Mouse (Mus musculus) neural tube, embryonic 14.5 days (tissue): ENCODE measurements around the gene Itm2b. TPM values are rescaled to one million over a fixed set of nuclear protein-coding genes. Genes with fewer than 3 reads are reported as not detected.

ENCODE experiments used
- ATAC-seq: fragments of 200-750 bp; cut with Nextera tagmentation; 2 replicates; pipeline ENCODE4 v1.8.0; 2017; ENCODE audit warnings: low read depth, mild to moderate bottlenecking, moderate TSS enrichment, moderate library complexity
- H3K27ac ChIP-seq: fragments of 300-500 bp; sonication (generic); 2 replicates; pipeline ENCODE4 v1.5.1; 2014; ENCODE audit warnings: low read depth, mild to moderate bottlenecking, control low read depth, low read length, moderate library complexity, mixed read lengths
- H3K27me3 ChIP-seq: fragments of 300-500 bp; sonication (generic); 2 replicates; pipeline ENCODE4 v1.6.1; 2014; ENCODE audit warnings: low read length; ENCODE audit not compliant: control insufficient read depth, insufficient read depth
- H3K36me3 ChIP-seq: fragments of 300-500 bp; sonication (generic); 2 replicates; pipeline ENCODE4 v1.6.1; 2014; ENCODE audit warnings: low read length, mixed read lengths; ENCODE audit not compliant: control insufficient read depth, insufficient read depth
- H3K4me1 ChIP-seq: fragments of 300-500 bp; sonication (generic); 2 replicates; pipeline ENCODE4 v1.6.1; 2014; ENCODE audit warnings: low read length; ENCODE audit not compliant: control insufficient read depth, insufficient read depth
- H3K4me2 ChIP-seq: fragments of 300-500 bp; sonication (generic); 2 replicates; pipeline ENCODE4 v1.6.1; 2014; ENCODE audit warnings: mild to moderate bottlenecking, low read depth, low read length, control low read depth
- H3K4me3 ChIP-seq: fragments of 300-500 bp; sonication (generic); 2 replicates; pipeline ENCODE4 v1.5.1; 2014; ENCODE audit warnings: low read depth, low read length, control low read depth, mixed read lengths
- H3K9ac ChIP-seq: fragments of 300-500 bp; sonication (generic); replicated peaks from 2 replicates; pipeline ENCODE4 v1.6.1; 2014; ENCODE audit warnings: low read depth, mild to moderate bottlenecking, control low read depth, low read length, mixed read lengths
- H3K9me3 ChIP-seq: fragments of 300-500 bp; sonication (generic); 2 replicates; pipeline ENCODE4 v1.6.1; 2016; ENCODE audit warnings: low read length; ENCODE audit not compliant: control insufficient read depth
- WGBS: fragments of 180-500 bp; shearing (Covaris S2); extraction: QIAGEN DNeasy Blood & Tissue Kit; methylation state at CpG from one replicate; pipeline ENCODE4 v1.1.7; 2014; 5-methylcytosine and 5-hydroxymethylcytosine counted together
- polyA plus RNA-seq: library from polyadenylated mRNA; unstranded; fragments of >200 nt; fragmentation: Nextera tagmentation; extraction: Ambion mirVana; gene quantifications from 2 replicates; pipeline ENCODE4 v1.2.1, GENCODE M21; 2014

Itm2b gene
- polyA plus RNA-seq, 1 experiment from 2014 or later = 720 TPM

- peak overlapping the region; percentile 97; the same call in 1 of the 2 replicates for H3K4me3 ChIP-seq
- peaks cover 30% of the 10 kb centered on the region for H3K4me1 ChIP-seq
- peak overlapping the region; percentile 56; the same call in 1 of the 2 replicates for H3K4me2 ChIP-seq
- 90% methylated on average over 2 of the region's 2 CpGs for WGBS
- H3K36me3 ChIP-seq = no peaks in the 10 kb centered on the region
- no peaks in the 10 kb centered on the region for H3K9me3 ChIP-seq
- peak; percentile 23; the same call in 1 of the 2 replicates for ATAC-seq
- no peak overlapping the region for H3K27ac ChIP-seq
- no peaks in the 10 kb centered on the region for H3K27me3 ChIP-seq
- no peak overlapping the region for H3K9ac ChIP-seq
Observed at GRCm38 (mm10) chr14:73385720-73386374, 758 bp upstream of the Itm2b start.

- Histone ChIP-seq H3K9ac (peak overlapping the region; percentile 98), H3K27me3 (no peaks in the 10 kb centered on the region), H3K4me2 (peak overlapping the region; percentile 56), H3K9me3 (no peaks in the 10 kb centered on the region), H3K36me3 (no peaks in the 10 kb centered on the region), H3K27ac (peak overlapping the region; percentile 96), H3K4me1 (peaks cover 30% of the 10 kb centered on the region), H3K4me3 (peak overlapping the region; percentile 97)
- ATAC-seq = no peak; the same call in 1 of the 2 replicates
- WGBS = under 1% methylated on average over 13 of the region's 13 CpGs
Observed at GRCm38 (mm10) chr14:73384546-73384912, 560 bp downstream of the Itm2b start.

- Histone ChIP-seq H3K4me3 (peak overlapping the region; percentile 97), H3K36me3 (peaks cover under 1% of the 10 kb centered on the region; the same call in 1 of the 2 replicates), H3K9ac (no peak overlapping the region), H3K27me3 (no peaks in the 10 kb centered on the region), H3K9me3 (no peaks in the 10 kb centered on the region), H3K4me1 (peaks cover 30% of the 10 kb centered on the region), H3K4me2 (peak overlapping the region; percentile 56), H3K27ac (no peak overlapping the region)
- no peak for ATAC-seq
- 48% methylated on average over 2 of the region's 2 CpGs for WGBS
Observed at GRCm38 (mm10) chr14:73383746-73384145, 1.3 kb downstream of the Itm2b start.

- Histone ChIP-seq H3K9me3 (no peaks in the 10 kb centered on the region), H3K36me3 (peaks cover 3% of the 10 kb centered on the region; the same call in 1 of the 2 replicates), H3K4me3 (peak overlapping the region; percentile 97), H3K27me3 (no peaks in the 10 kb centered on the region), H3K27ac (no peak overlapping the region; the same call in 1 of the 2 replicates), H3K4me2 (peak overlapping the region; percentile 56), H3K9ac (0 out of 2 replicates have a peak overlapping the region, but pooled peaks have one; percentile 37), H3K4me1 (peaks cover 30% of the 10 kb centered on the region)
- 39% methylated on average over 9 of the region's 9 CpGs for WGBS
- no peak for ATAC-seq
Observed at GRCm38 (mm10) chr14:73382699-73383098, 2.4 kb downstream of the Itm2b start.

- Histone ChIP-seq H3K4me3 (no peak overlapping the region), H3K4me2 (peak overlapping the region; percentile 56; the same call in 1 of the 2 replicates), H3K9me3 (no peaks in the 10 kb centered on the region), H3K36me3 (peaks cover 3% of the 10 kb centered on the region; the same call in 1 of the 2 replicates), H3K9ac (no peak overlapping the region), H3K27me3 (no peaks in the 10 kb centered on the region), H3K27ac (no peak overlapping the region), H3K4me1 (peaks cover 30% of the 10 kb centered on the region)
- 58% methylated on average over 4 of the region's 4 CpGs for WGBS
- no peak for ATAC-seq
Observed at GRCm38 (mm10) chr14:73381559-73381958, 3.5 kb downstream of the Itm2b start.

GRCm38 (mm10) chr14:73377804-73378203 is 7.3 kb downstream of the Itm2b start:
- Histone ChIP-seq H3K9me3 (no peaks in the 10 kb centered on the region), H3K9ac (no peak overlapping the region), H3K4me3 (no peak overlapping the region), H3K36me3 (peaks cover 3% of the 10 kb centered on the region; the same call in 1 of the 2 replicates), H3K27ac (no peak overlapping the region), H3K4me2 (no peak overlapping the region), H3K27me3 (no peaks in the 10 kb centered on the region), H3K4me1 (peaks cover 21% of the 10 kb centered on the region)
- WGBS = 91% methylated on average over 6 of the region's 6 CpGs
- no peak for ATAC-seq

- Histone ChIP-seq H3K4me3 (no peak overlapping the region), H3K27ac (no peak overlapping the region)
- WGBS = 89% methylated on average over 6 of the region's 6 CpGs
Observed at GRCm38 (mm10) chr14:73376920-73377319, 8.2 kb downstream of the Itm2b start.

GRCm38 (mm10) chr14:73375903-73376302 is 9.2 kb downstream of the Itm2b start:
- no peaks in the 10 kb centered on the region for H3K27me3 ChIP-seq
- H3K27ac ChIP-seq = no peak overlapping the region
- H3K9ac ChIP-seq = no peak overlapping the region
- peaks cover 3% of the 10 kb centered on the region; the same call in 1 of the 2 replicates for H3K36me3 ChIP-seq
- H3K4me2 ChIP-seq = no peak overlapping the region
- H3K4me3 ChIP-seq = no peak overlapping the region
- 0 out of 2 replicates have a peak, but pooled peaks cover 3% of the 10 kb centered on the region for H3K4me1 ChIP-seq
- peak; percentile 62; the same call in 1 of the 2 replicates for ATAC-seq
- 44% methylated on average over 7 of the region's 8 CpGs for WGBS
- no peaks in the 10 kb centered on the region for H3K9me3 ChIP-seq

More at GRCm38 (mm10) chr14:73376920-73377319, 8.2 kb downstream of the Itm2b start:
- Histone ChIP-seq H3K9ac (no peak overlapping the region), H3K4me2 (no peak overlapping the region), H3K27me3 (no peaks in the 10 kb centered on the region), H3K9me3 (no peaks in the 10 kb centered on the region), H3K4me1 (peaks cover 12% of the 10 kb centered on the region), H3K36me3 (peaks cover 3% of the 10 kb centered on the region; the same call in 1 of the 2 replicates)
- no peak for ATAC-seq

- H3K9me3 ChIP-seq = no peaks in the 10 kb centered on the region
Observed at GRCm38 (mm10) chr14:73375445-73375844, 9.6 kb downstream of the Itm2b start.

More at GRCm38 (mm10) chr14:73375445-73375844, 9.6 kb downstream of the Itm2b start:
- 0 out of 2 replicates have a peak, but pooled peaks cover 3% of the 10 kb centered on the region for H3K4me1 ChIP-seq
- H3K36me3 ChIP-seq = peaks cover 3% of the 10 kb centered on the region; the same call in 1 of the 2 replicates
- WGBS = 90% methylated on average over 8 of the region's 8 CpGs
- no peak overlapping the region for H3K27ac ChIP-seq
- ATAC-seq = no peak
- H3K4me2 ChIP-seq = no peak overlapping the region
- H3K4me3 ChIP-seq = no peak overlapping the region
- H3K9ac ChIP-seq = no peak overlapping the region
- no peaks in the 10 kb centered on the region for H3K27me3 ChIP-seq
